Mouse (Mus musculus): ENCODE measurements around the gene Dock8. TPM values are rescaled to one million over a fixed set of nuclear protein-coding genes. Genes with fewer than 3 reads are reported as not detected.

The Dock8 gene
- total RNA-seq (2014; rRNA removed) (8.9 and 10.9 TPM in 2 replicates), polyA plus RNA-seq (2012; rRNA removed) (9.7 and 10.8 TPM in 2 replicates)

- peak within 1 kb of the TSS; percentile 63 for H3K4me3 ChIP-seq (ENCODE audit: insufficient read depth, low read depth, low read length)
- H3K4me1 ChIP-seq (ENCODE audit: control insufficient read depth, insufficient read depth, low read length), result no peaks in the 10 kb centered on the region; the same call in 1 of the 2 replicates
- DNase-seq (ENCODE audit: extremely low read depth, low read depth, low spot score), result peak; percentile 60
- TF ChIP-seq CTCF (IDR thresholded peaks at IDR 0.05; ENCODE audit: low read depth, low read length), result peak; percentile 54
- no peak for TF ChIP-seq POLR2A (IDR thresholded peaks at IDR 0.05; ENCODE audit: extremely low read depth, insufficient read depth, low read length)
- H3K36me3 ChIP-seq (ENCODE audit: control insufficient read depth, insufficient read depth, low read length), result no peaks in the 10 kb centered on the region
- H3K27ac ChIP-seq (replicated peaks; ENCODE audit: insufficient read depth, low read depth, low read length), result peak within 1 kb of the TSS; percentile 68
- no peaks in the 10 kb centered on the region for H3K27me3 ChIP-seq (ENCODE audit: control insufficient read depth, insufficient read depth, low read length)
- peaks cover 2% of the 10 kb centered on the region; the same call in 1 of the 2 replicates for H3K79me2 ChIP-seq (ENCODE audit: control insufficient read depth, insufficient read depth, low read length)
- peak within 1 kb of the TSS; percentile 87 for H3K9ac ChIP-seq (ENCODE audit: low read depth, low read length)
- WGBS, result under 1% methylated on average over 109 of the region's 109 CpGs
Measured at GRCm38 (mm10) chr19:24999201-24999886, at the start of gene Dock8. Gene Dock8, plus strand, starts transcription at chr19:24999534.

- H3K4me1 ChIP-seq (ENCODE audit: control insufficient read depth, insufficient read depth, low read length), result peaks cover 1% of the 10 kb centered on the region
- peaks cover 11% of the 10 kb centered on the region for H3K36me3 ChIP-seq (ENCODE audit: control insufficient read depth, insufficient read depth, low read length)
- H3K79me2 ChIP-seq (ENCODE audit: control insufficient read depth, insufficient read depth, low read length), result no peaks in the 10 kb centered on the region
- no peaks in the 10 kb centered on the region for H3K27me3 ChIP-seq (ENCODE audit: control insufficient read depth, insufficient read depth, low read length)
- no peak overlapping the region for H3K9ac ChIP-seq (ENCODE audit: low read depth, low read length)
- no peak overlapping the region for H3K4me3 ChIP-seq (ENCODE audit: insufficient read depth, low read depth, low read length)
- peak; percentile 63 for DNase-seq (ENCODE audit: extremely low read depth, low read depth, low spot score)
- no peak overlapping the region for H3K27ac ChIP-seq (replicated peaks; ENCODE audit: insufficient read depth, low read depth, low read length)
- TF ChIP-seq CTCF (IDR thresholded peaks at IDR 0.05; ENCODE audit: low read depth, low read length), result 0 out of 2 replicates have a peak, but pooled peaks have one; percentile 10
- no peak for TF ChIP-seq POLR2A (IDR thresholded peaks at IDR 0.05; ENCODE audit: extremely low read depth, insufficient read depth, low read length)
- 34% methylated on average over 3 of the region's 3 CpGs for WGBS
Measured at GRCm38 (mm10) chr19:24958531-24958930, 40.8 kb upstream of the Dock8 start.

- peak within 1 kb of the TSS; percentile 72 for H3K9ac ChIP-seq (ENCODE audit: low read depth, low read length)
- H3K79me2 ChIP-seq (ENCODE audit: control insufficient read depth, insufficient read depth, low read length), result no peaks in the 10 kb centered on the region
- 0 out of 2 replicates have a peak within 1 kb of the TSS, but pooled peaks have one; percentile 11 for H3K27ac ChIP-seq (replicated peaks; ENCODE audit: insufficient read depth, low read depth, low read length)
- H3K27me3 ChIP-seq (ENCODE audit: control insufficient read depth, insufficient read depth, low read length), result no peaks in the 10 kb centered on the region
- peak within 1 kb of the TSS; percentile 73 for H3K4me3 ChIP-seq (ENCODE audit: insufficient read depth, low read depth, low read length)
- TF ChIP-seq CTCF (IDR thresholded peaks at IDR 0.05; ENCODE audit: low read depth, low read length) (peak; percentile 98), POLR2A (IDR thresholded peaks at IDR 0.05; ENCODE audit: extremely low read depth, insufficient read depth, low read length) (peak; percentile 59)
- DNase-seq (ENCODE audit: extremely low read depth, low read depth, low spot score), result peak; percentile 93
- no peaks in the 10 kb centered on the region for H3K36me3 ChIP-seq (ENCODE audit: control insufficient read depth, insufficient read depth, low read length)
- H3K4me1 ChIP-seq (ENCODE audit: control insufficient read depth, insufficient read depth, low read length), result peaks cover 1% of the 10 kb centered on the region
- WGBS, result under 1% methylated on average over 36 of the region's 36 CpGs
Measured at GRCm38 (mm10) chr19:24961172-24961962, 38.0 kb upstream of the Dock8 start, which contains the start of gene Cbwd1. Gene Cbwd1, minus strand, starts transcription at chr19:24961610.

- no peak overlapping the region for H3K27ac ChIP-seq (replicated peaks; ENCODE audit: insufficient read depth, low read depth, low read length)
Measured at GRCm38 (mm10) chr19:24966203-24966602, 33.1 kb upstream of the Dock8 start.

GRCm38 (mm10) chr19:24966941-24967340 lies 32.4 kb upstream of the Dock8 start:
- WGBS, result 73% methylated on average over 2 of the region's 2 CpGs
- Histone ChIP-seq H3K9ac (ENCODE audit: low read depth, low read length) (no peak overlapping the region), H3K4me3 (ENCODE audit: insufficient read depth, low read depth, low read length) (no peak overlapping the region), H3K4me1 (ENCODE audit: control insufficient read depth, insufficient read depth, low read length) (no peaks in the 10 kb centered on the region), H3K79me2 (ENCODE audit: control insufficient read depth, insufficient read depth, low read length) (no peaks in the 10 kb centered on the region), H3K27me3 (ENCODE audit: control insufficient read depth, insufficient read depth, low read length) (no peaks in the 10 kb centered on the region), H3K27ac (replicated peaks; ENCODE audit: insufficient read depth, low read depth, low read length) (no peak overlapping the region), H3K36me3 (ENCODE audit: control insufficient read depth, insufficient read depth, low read length) (no peaks in the 10 kb centered on the region)
- TF ChIP-seq CTCF (IDR thresholded peaks at IDR 0.05; ENCODE audit: low read depth, low read length) (no peak), POLR2A (IDR thresholded peaks at IDR 0.05; ENCODE audit: extremely low read depth, insufficient read depth, low read length) (no peak)
- no peak for DNase-seq (ENCODE audit: extremely low read depth, low read depth, low spot score)

More at GRCm38 (mm10) chr19:24966203-24966602, 33.1 kb upstream of the Dock8 start:
- no peaks in the 10 kb centered on the region for H3K79me2 ChIP-seq (ENCODE audit: control insufficient read depth, insufficient read depth, low read length)
- H3K4me1 ChIP-seq (ENCODE audit: control insufficient read depth, insufficient read depth, low read length), result no peaks in the 10 kb centered on the region
- no peak overlapping the region for H3K4me3 ChIP-seq (ENCODE audit: insufficient read depth, low read depth, low read length)
- no peak overlapping the region for H3K9ac ChIP-seq (ENCODE audit: low read depth, low read length)
- H3K36me3 ChIP-seq (ENCODE audit: control insufficient read depth, insufficient read depth, low read length), result no peaks in the 10 kb centered on the region
- DNase-seq (ENCODE audit: extremely low read depth, low read depth, low spot score), result peak; percentile 44
- WGBS, result 48% methylated on average over 2 of the region's 2 CpGs
- H3K27me3 ChIP-seq (ENCODE audit: control insufficient read depth, insufficient read depth, low read length), result no peaks in the 10 kb centered on the region
- no peak for TF ChIP-seq CTCF (IDR thresholded peaks at IDR 0.05; ENCODE audit: low read depth, low read length)
- no peak for TF ChIP-seq POLR2A (IDR thresholded peaks at IDR 0.05; ENCODE audit: extremely low read depth, insufficient read depth, low read length)

Measured in liver, adult 2 months (tissue).